Mouse (Mus musculus) cortical plate, adult 2 months (tissue): ENCODE results near the gene Nkg7. TPM values are rescaled to one million over a fixed set of nuclear protein-coding genes. Genes with fewer than 3 reads are reported as not detected.

Source experiments
- H3K27ac ChIP-seq: fragments of 200-500 bp; 2 replicates; pipeline ENCODE4 v1.5.1; 2012; ENCODE audit warnings: low read length, control low read depth, inconsistent platforms; ENCODE audit not compliant: insufficient read depth
- H3K4me1 ChIP-seq: fragments of 200-500 bp; 2 replicates; pipeline ENCODE4 v1.6.1; 2011; ENCODE audit warnings: low read length; ENCODE audit not compliant: control insufficient read depth, insufficient read depth
- H3K4me3 ChIP-seq: fragments of 200-500 bp; 2 replicates; pipeline ENCODE4 v1.5.1; 2011; ENCODE audit warnings: mild to moderate bottlenecking, low read length, control low read depth; ENCODE audit not compliant: insufficient read depth
- CTCF ChIP-seq: fragments of 200-500 bp; IDR thresholded peaks from 2 replicates; pipeline ENCODE4 v1.5.1; 2011; ENCODE audit warnings: mild to moderate bottlenecking, control low read depth, low read length; ENCODE audit not compliant: insufficient read depth; ENCODE audit errors: extremely low read depth
- POLR2A ChIP-seq: fragments of 200-500 bp; IDR thresholded peaks from 2 replicates; pipeline ENCODE4 v1.6.1; 2011; ENCODE audit warnings: mild to moderate bottlenecking, low read length, control low read depth; ENCODE audit not compliant: insufficient read depth; ENCODE audit errors: extremely low read depth
- polyA plus RNA-seq: library from polyadenylated mRNA; depleted of rRNA; stranded (reverse); fragments of >200 nt; gene quantifications from 2 replicates; pipeline ENCODE4 v1.2.3, GENCODE M21; 2012

Gene Nkg7
- polyA plus RNA-seq, 1 experiment: not detected

- H3K4me3 ChIP-seq: no peak within 1 kb of the TSS
- no peak for TF ChIP-seq CTCF
- TF ChIP-seq POLR2A: no peak
- no peak within 1 kb of the TSS for H3K27ac ChIP-seq
- no peaks in the 10 kb centered on the region for H3K4me1 ChIP-seq
These were observed 26.0 kb downstream of the Nkg7 start, which contains the start of gene Vsig10l for GRCm38 (mm10) chr7:43462851-43463250. Gene Vsig10l, plus strand, starts transcription at chr7:43463151.

- H3K27ac ChIP-seq: no peak overlapping the region
- TF ChIP-seq POLR2A (no peak), CTCF (no peak)
- no peak overlapping the region for H3K4me3 ChIP-seq
- no peaks in the 10 kb centered on the region for H3K4me1 ChIP-seq
These were observed 27.1 kb downstream of the Nkg7 start for GRCm38 (mm10) chr7:43463976-43464375.

DNA sequence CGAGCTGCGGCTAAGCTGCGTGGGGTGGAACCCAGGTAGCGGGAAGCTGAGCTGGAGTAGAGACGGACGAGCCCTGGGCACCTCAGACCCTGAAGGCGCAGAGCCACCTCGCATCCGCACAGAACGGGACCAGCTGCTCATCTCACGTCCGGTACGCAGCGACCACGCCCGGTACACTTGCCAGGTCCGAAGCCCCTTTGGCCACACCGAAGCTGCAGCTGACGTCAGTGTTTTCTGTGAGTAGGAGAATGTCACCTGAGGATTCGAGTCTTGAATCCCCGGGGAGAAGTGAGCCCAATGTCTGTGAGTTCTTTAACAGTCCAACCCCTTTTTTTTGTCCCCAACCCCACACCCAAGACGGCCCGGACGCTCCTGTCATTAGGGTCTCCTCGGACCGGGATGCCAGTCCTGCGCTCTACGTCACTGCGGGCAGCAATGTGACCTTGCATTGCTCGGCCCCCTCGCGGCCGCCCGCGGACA, 28.0 kb downstream of the Nkg7 start:
- H3K4me3 ChIP-seq: peak overlapping the region; percentile 46; the same call in 1 of the 2 replicates
- no peak for TF ChIP-seq CTCF
- no peak for TF ChIP-seq POLR2A
- no peaks in the 10 kb centered on the region for H3K4me1 ChIP-seq
- H3K27ac ChIP-seq: no peak overlapping the region

DNA sequence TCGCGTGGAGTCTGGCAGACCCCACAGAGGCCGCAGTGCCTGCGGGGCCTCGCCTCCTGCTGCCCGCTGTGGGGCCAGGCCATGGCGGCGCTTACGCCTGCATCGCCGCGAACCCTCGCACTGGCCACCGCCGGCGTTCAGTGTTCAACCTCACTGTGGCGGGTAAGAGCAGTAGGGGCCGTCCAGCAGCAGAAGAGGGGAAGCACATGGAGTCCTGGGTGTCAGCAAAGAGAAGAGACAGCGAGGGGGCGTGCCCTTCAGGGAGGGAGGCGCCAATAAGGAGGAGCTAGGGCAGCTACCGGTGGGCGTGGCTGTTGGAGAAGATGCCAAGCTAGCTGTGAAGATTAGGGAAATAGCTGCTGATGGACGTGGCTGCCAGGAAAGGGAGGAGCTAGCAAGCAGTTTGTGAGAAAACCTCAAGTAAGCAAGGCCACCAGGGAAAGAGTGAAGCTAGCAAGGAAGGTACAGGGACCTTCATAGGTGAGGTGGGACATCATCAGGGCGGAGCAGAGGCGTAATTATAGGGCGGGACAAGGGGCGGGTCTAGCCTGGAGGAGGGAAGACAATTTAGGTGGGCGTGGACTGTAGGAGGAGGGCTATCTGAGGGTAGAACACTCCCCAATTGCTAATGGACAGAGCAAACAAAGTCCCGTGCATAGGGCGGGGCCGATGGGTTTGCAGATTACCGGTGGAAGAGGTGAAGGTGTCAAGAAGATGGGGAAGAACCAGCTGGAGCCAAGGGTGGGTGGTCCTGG, 28.6 kb downstream of the Nkg7 start:
- H3K27ac ChIP-seq: no peak overlapping the region

GRCm38 (mm10) chr7:43466099-43466694, 29.3 kb downstream of the Nkg7 start:
- H3K27ac ChIP-seq: no peak overlapping the region

More for the DNA sequence above, 28.6 kb downstream of the Nkg7 start:
- TF ChIP-seq POLR2A: no peak
- no peak for TF ChIP-seq CTCF
- Histone ChIP-seq H3K4me3 (peak overlapping the region; percentile 46), H3K4me1 (no peaks in the 10 kb centered on the region)

DNA sequence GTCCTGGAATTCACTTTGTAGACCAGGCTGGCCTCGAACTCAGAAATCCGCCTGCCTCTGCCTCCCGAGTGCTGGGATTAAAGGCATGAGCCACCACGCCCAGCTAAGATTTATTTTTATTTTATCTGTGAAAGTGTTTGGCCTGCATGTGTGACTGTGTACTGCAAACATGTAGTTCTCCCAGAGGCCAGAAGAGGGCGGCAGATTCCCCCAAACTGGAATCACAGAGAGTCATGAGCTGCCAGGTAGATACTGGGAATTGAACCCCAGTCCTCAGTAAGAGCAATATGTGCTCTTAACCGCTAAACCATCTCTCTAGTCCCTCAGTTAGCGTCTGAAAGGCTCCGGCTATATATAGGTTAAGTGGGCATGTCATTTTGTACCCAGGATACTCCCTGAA, 33.5 kb downstream of the Nkg7 start:
- no peak overlapping the region for H3K4me3 ChIP-seq
- H3K4me1 ChIP-seq: no peaks in the 10 kb centered on the region
- TF ChIP-seq CTCF: peak; percentile 52
- TF ChIP-seq POLR2A: no peak
- no peak overlapping the region for H3K27ac ChIP-seq

More at GRCm38 (mm10) chr7:43466099-43466694, 29.3 kb downstream of the Nkg7 start:
- H3K4me1 ChIP-seq: no peaks in the 10 kb centered on the region
- TF ChIP-seq CTCF: peak; percentile 57
- TF ChIP-seq POLR2A: no peak
- H3K4me3 ChIP-seq: peak overlapping the region; percentile 46

DNA sequence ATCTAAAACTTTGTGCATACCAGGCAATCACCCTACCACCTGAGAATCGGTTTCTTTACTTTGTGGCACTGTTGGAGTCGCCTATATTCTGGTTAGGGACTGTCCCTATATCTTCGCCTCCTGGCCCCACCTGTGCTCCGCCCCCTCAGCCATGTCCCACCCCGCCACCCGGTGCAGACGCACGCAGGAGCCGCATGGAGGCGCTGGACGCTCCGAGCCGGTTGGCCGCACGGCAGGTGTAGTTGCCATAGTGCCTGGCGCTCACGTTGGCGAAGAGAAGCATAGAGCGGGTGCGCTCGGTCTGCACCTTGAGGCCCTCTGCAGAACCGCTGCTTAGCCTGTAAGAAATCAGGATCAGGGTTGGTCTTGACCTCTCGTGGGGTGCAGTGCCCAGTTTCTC, 38.8 kb downstream of the Nkg7 start:
- H3K27ac ChIP-seq: no peak overlapping the region
- no peak for TF ChIP-seq CTCF
- no peak for TF ChIP-seq POLR2A

GRCm38 (mm10) chr7:43476376-43476775, 39.5 kb downstream of the Nkg7 start:
- no peak overlapping the region for H3K27ac ChIP-seq
- no peak overlapping the region for H3K4me3 ChIP-seq
- H3K4me1 ChIP-seq: peaks cover 6% of the 10 kb centered on the region
- TF ChIP-seq POLR2A (no peak), CTCF (no peak)

More for the DNA sequence above, 38.8 kb downstream of the Nkg7 start:
- Histone ChIP-seq H3K4me1 (peaks cover 2% of the 10 kb centered on the region), H3K4me3 (no peak overlapping the region)

DNA sequence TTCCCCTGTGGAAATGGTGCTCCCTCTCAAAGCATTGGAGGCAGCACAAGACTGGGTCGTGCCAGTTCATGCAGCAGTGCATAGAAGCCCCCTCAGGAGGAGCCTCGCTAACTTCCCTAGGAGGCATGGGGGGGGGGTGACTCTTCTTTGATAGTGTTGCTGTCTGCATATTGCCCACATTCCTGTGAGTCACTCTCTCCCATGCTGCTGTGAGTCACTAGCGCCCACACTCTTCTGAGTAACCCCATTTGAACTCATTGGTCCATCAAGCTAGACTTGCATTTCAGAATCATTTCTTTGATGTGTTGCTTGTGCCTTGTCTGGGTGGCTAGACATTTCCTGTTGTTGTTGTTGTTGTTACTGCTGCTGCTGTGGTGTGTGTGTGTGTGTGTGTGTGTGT, 44.3 kb downstream of the Nkg7 start:
- no peak overlapping the region for H3K4me3 ChIP-seq
- H3K27ac ChIP-seq: peak overlapping the region; percentile 34; the same call in 1 of the 2 replicates
- H3K4me1 ChIP-seq: peaks cover 12% of the 10 kb centered on the region
- TF ChIP-seq CTCF (no peak), POLR2A (no peak)

- H3K4me3 ChIP-seq: no peak overlapping the region
- peaks cover 12% of the 10 kb centered on the region for H3K4me1 ChIP-seq
- TF ChIP-seq POLR2A (no peak), CTCF (no peak)
- H3K27ac ChIP-seq: no peak overlapping the region; the same call in 1 of the 2 replicates
These were observed 45.3 kb downstream of the Nkg7 start for GRCm38 (mm10) chr7:43482090-43482716.
